Mouse (Mus musculus): ENCODE results near the gene Gpatch4. TPM values are rescaled to one million over a fixed set of nuclear protein-coding genes. Genes with fewer than 3 reads are reported as not detected.

Gene Gpatch4
- total RNA-seq (2023), result 1 to 10 TPM; 4.8 to 4.9 TPM

DNA sequence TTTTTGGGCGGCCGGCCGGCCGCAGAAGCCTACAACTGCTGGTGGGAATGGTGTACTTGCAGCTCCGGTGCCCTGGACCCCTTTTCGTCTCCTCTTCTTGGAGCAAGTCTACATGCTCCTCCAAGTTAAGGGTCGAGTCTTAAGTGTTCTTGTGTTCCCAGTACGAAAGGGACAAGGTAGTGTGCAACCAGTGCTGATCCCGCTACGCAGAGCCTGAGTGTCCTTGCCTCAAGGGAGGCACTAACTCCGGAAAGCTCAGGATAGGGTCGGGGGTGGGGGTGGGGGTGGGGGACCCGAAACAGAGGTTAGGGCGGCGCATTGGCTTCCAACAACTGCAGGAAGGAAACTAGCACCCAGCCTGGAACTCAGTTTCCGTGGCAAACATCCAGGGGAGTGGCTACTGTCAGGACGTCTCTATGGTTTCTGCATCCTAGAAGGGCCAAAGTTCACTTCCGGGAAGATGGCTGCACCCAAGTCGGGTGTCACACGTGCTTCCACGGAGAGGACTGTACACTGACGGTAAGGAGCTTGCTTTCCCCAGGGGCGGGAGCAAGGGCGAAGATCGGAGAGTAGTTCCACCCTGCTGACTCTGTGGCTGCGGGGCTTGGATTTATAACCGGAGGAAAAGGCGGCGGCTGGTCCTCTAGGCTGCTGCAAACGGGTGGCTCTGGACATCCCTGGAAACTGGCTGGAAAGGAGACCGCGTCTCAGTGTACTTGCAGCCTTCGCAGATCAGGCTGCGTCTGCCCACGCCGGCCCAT lies at the start of gene Gpatch4:
Gene Gpatch4 (plus strand): TSS at position 448 of the 761 bp plus-strand sequence.

DNA sequence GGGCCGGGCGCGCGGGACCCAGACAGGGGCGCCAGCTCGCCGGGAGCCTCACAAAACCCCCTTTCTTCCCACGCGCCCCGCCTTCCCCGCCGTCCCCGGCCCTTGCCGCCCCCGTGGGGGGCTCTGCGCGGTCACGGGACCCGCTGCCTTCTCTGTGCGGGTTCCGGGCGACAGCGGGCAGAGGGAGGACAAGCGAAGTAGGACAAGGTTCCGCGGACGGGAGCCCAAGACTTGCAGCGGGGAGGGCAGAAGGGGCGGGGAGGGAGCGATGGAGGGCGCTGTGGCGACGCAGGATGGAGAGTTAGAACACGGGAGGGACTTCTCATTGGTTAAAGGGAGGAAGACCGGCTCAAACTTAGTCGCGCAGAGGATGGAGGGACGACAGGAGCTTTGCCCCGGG lies 42.7 kb upstream of the Gpatch4 start, which contains the start of gene Bcan:
Gene Bcan (minus strand): TSS at position 50 of the 400 bp plus-strand sequence.

DNA sequence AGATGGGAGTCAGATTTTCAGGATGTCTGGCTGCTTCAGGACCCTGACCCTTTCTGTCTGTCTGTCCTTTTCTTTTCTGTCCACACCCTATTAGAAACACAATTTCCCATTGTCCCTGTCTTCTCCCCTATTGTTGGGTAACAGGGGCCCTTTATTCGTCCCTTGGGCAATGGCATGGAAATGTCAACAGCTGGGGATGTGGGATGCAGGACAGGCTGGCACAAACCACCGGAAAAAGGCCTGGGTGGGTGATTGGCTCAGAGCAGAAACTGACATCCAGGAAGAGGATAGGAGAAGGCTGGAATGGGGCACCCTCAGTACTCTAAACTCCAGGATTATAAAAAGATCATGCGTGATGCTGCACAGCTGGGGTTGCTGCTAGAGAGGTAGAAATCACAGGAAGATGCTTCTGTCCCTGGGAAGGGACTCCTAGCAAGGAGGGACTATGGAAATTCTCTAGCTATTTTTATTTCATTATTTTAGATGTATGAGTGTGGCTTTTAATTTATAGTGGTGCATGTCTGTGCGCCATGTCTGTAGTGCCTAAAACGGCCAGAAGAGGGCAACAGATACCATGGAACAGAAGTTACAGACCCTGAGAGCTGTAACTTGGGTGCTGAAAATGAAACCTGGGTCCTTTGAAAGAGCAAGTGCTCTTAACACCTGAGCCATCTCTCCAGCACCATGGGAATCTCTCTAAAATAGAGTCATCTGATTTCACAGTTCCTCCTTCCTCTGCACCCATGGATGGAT lies 15.3 kb upstream of the Gpatch4 start, which contains the start of gene Hapln2:
Gene Hapln2 (minus strand): TSS at position 150 of the 753 bp plus-strand sequence.

GRCm38 (mm10) chr3:88057902-88058696 lies 15.2 kb downstream of the Gpatch4 start, which contains the start of gene Naxe:
Gene Naxe, minus strand, starts transcription at chr3:88058495.

DNA sequence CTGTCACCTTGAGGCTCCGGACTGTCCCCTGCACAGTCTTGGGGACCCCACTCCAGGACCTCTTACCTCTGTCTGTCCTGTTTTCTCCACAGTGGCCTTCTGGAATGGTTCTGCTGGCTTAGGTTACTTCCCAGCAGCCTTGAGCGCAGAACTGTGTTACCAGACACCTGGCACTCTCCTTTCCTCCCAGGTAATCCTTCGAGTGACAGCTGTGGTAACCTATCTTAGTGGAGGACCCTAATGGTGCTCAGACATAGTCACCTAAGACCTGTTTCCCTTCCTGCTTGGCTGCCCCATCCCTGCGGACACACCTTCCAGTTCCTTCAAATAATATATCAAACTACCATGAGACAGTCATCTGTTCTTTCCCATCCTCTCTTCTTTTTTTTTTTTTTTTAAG lies 35.3 kb downstream of the Gpatch4 start, which contains the start of gene Ttc24:
Gene Ttc24 (minus strand): TSS at position 101 of the 400 bp plus-strand sequence.

DNA sequence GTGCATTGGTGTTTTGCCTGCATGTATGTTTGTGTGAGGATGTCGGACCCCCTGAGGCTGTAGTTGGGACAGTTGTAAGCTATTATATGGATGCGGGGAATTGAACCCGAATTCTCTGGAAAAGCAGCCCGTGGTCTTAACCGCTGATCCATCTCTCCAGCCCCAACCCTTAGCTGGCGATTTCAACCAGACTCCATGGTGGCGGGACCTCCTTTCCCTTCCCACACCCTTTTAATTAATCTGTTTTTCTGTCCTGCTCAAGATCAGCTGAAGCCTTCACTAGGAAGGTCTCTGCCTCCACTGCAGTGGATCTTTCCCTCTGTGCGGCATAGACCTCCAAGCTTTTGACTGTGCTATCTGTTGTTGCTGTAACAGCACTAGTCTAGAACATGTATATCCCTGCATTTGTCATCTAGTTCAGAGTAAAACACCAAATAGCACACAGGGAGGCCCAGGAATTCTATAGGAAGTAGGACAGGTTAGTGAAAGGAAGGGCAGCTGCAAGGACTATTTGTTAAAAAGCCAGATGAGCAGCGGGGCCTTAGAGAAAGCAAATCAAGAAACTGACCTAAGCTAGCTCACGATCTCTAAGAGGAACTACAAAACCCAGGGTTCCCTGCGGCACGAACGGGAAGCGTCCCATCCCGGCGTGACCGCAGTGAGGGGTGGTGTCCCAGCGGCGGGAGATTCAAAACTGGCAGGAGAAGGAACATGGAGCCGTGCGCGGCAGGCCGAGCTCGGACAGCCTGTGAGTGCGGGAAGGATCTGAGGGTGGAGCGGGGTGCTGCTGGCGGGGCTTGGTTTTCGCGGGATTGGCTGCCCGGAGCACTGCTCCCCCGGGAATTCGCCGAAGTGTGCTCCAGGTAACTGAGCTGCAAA lies 38.7 kb downstream of the Gpatch4 start, which contains the start of gene Iqgap3:
Gene Iqgap3 (plus strand): TSS at position 627 of the 879 bp plus-strand sequence.

Other genes starting within 250 kb of the Gpatch4 start
- not detected for gene Ntrk1, start 247.9 kb upstream of the Gpatch4 start, total RNA-seq (2023)
- not detected for gene Insrr, start 246.2 kb upstream of the Gpatch4 start, total RNA-seq (2023)
- gene Pear1, start 218.8 kb upstream of the Gpatch4 start, total RNA-seq (2023), result 1 to 10 TPM in 1 of 2 experiments, under 1 TPM in 1; 0.95 to 1.1 TPM
- gene Sh2d2a, start 196.4 kb upstream of the Gpatch4 start, total RNA-seq (2023), result 1 to 10 TPM; 1.2 TPM
- gene Prcc, start 157.5 kb upstream of the Gpatch4 start, total RNA-seq (2023), result 10 to 100 TPM; 26.6 to 27.9 TPM
- gene Hdgf, start 136.8 kb upstream of the Gpatch4 start, total RNA-seq (2023), result 100 to 1,000 TPM; 113 to 114 TPM
- 10 to 100 TPM; 70.6 to 84.0 TPM for gene Mrpl24, start 123.6 kb upstream of the Gpatch4 start, total RNA-seq (2023)
- 10 to 100 TPM; 21.3 to 25.8 TPM for gene Isg20l2, start 112.8 kb upstream of the Gpatch4 start, total RNA-seq (2023)
- 10 to 100 TPM; 12.3 to 14.4 TPM for gene Rrnad1, start 112.4 kb upstream of the Gpatch4 start, total RNA-seq (2023)
- under 1 TPM in 1 of 2 experiments, not detected in 1; 0.73 TPM for gene Crabp2, start 94.4 kb upstream of the Gpatch4 start, total RNA-seq (2023)
- gene Nes, start 72.0 kb upstream of the Gpatch4 start, total RNA-seq (2023), result not detected
- gene Bcan, start 42.9 kb upstream of the Gpatch4 start, total RNA-seq (2023), result not detected
- gene Hapln2, start 15.5 kb upstream of the Gpatch4 start, total RNA-seq (2023), result not detected
- gene Naxe, start 15.4 kb downstream of the Gpatch4 start, total RNA-seq (2023), result 10 to 100 TPM; 23.6 to 27.3 TPM
- gene Ttc24, start 35.2 kb downstream of the Gpatch4 start, total RNA-seq (2023), result not detected
- 10 to 100 TPM; 31.6 to 33.7 TPM for gene Iqgap3, start 38.9 kb downstream of the Gpatch4 start, total RNA-seq (2023)
- gene Mef2d, start 99.3 kb downstream of the Gpatch4 start, total RNA-seq (2023), result 100 to 1,000 TPM in 1 of 2 experiments, 10 to 100 TPM in 1; 73.1 to 107 TPM
- gene Rhbg, start 211.6 kb downstream of the Gpatch4 start, total RNA-seq (2023), result not detected
- not detected for gene Gm38392, start 244.1 kb downstream of the Gpatch4 start, total RNA-seq (2023)